Mouse (Mus musculus): Measurements from ENCODE around the gene Gm11627. TPM values are rescaled to one million over a fixed set of nuclear protein-coding genes. Genes with fewer than 3 reads are reported as not detected.

Gene Gm11627
- polyA plus RNA-seq, 1 experiment from 2014 or later: 8.2 TPM

GRCm38 (mm10) chr11:102595341-102595820 is 16.1 kb upstream of the Gm11627 start:
- no peak overlapping the region for H3K9ac ChIP-seq (replicated peaks)
- no peak for ATAC-seq (replicated peaks)
- H3K4me3 ChIP-seq: no peak overlapping the region
- 0 out of 2 replicates have a peak overlapping the region, but pooled peaks have one; percentile 20 for H3K27ac ChIP-seq (replicated peaks)
- no peak overlapping the region for H3K4me2 ChIP-seq (replicated peaks)
- WGBS: 6% methylated on average over 4 of the region's 4 CpGs
- H3K9me3 ChIP-seq: no peaks in the 10 kb centered on the region
- H3K36me3 ChIP-seq: no peaks in the 10 kb centered on the region
- no peaks in the 10 kb centered on the region for H3K27me3 ChIP-seq
- H3K4me1 ChIP-seq: peaks cover 12% of the 10 kb centered on the region

DNA sequence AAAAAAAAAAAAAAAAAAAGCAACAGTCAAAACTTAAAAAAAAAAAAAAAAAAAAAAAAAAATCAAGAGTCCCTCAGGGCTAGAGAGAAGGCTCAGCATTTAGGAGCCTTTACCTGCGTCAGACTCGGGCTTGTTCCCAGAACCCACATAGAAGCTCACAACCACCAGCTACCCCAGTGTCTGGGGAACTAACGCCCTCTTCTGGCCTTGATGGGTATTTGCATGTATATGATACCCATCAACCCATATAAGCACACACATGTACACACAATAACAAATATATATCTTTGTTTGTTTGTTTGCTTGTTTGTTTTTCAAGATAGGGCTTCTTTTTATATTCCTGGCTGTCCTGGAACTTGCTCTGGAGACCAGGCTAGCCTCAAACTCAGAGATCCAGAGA is 8.3 kb upstream of the Gm11627 start:
- Histone ChIP-seq H3K4me3 (no peak overlapping the region), H3K9ac (replicated peaks) (no peak overlapping the region), H3K4me2 (replicated peaks) (no peak overlapping the region), H3K9me3 (no peaks in the 10 kb centered on the region), H3K27me3 (no peaks in the 10 kb centered on the region), H3K27ac (replicated peaks) (no peak overlapping the region), H3K4me1 (peaks cover under 1% of the 10 kb centered on the region), H3K36me3 (no peaks in the 10 kb centered on the region)
- WGBS: 65% methylated on average over 3 of the region's 3 CpGs
- ATAC-seq (replicated peaks): no peak

- H3K4me2 ChIP-seq (replicated peaks): no peak overlapping the region
- no peak overlapping the region for H3K4me3 ChIP-seq
- no peaks in the 10 kb centered on the region for H3K27me3 ChIP-seq
- ATAC-seq (replicated peaks): no peak
- no peak overlapping the region for H3K9ac ChIP-seq (replicated peaks)
- peaks cover 10% of the 10 kb centered on the region for H3K4me1 ChIP-seq
- 90% methylated on average over 4 of the region's 4 CpGs for WGBS
- no peaks in the 10 kb centered on the region for H3K9me3 ChIP-seq
- no peaks in the 10 kb centered on the region for H3K36me3 ChIP-seq
- no peak overlapping the region for H3K27ac ChIP-seq (replicated peaks)
Observed at GRCm38 (mm10) chr11:102586445-102587130, 7.3 kb upstream of the Gm11627 start.

DNA sequence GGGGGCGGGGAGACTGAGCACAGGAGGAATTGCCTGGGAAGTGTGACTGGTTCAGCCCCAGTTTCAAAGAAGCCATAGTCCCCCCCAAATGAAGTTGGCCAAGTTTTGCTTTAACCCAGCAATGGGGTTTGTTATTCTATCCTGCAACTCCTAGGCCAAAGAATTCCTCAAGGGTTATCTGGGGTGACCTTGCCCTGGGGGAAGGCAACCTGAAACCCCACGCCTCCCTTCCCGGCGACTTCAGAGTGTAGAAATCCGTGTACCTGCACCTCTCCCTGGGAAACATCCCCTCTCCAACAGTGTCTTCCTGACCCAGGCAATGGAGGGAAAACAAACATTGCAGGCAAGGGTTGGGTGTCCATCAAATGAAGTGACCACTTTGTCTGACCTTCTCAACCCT is 3.5 kb upstream of the Gm11627 start:
- Histone ChIP-seq H3K9ac (replicated peaks) (no peak overlapping the region), H3K4me3 (no peak overlapping the region), H3K36me3 (no peaks in the 10 kb centered on the region), H3K27me3 (no peaks in the 10 kb centered on the region), H3K9me3 (no peaks in the 10 kb centered on the region), H3K4me2 (replicated peaks) (no peak overlapping the region), H3K27ac (replicated peaks) (peak overlapping the region; percentile 79; the same call in 1 of the 2 replicates), H3K4me1 (peaks cover 30% of the 10 kb centered on the region)
- no peak for ATAC-seq (replicated peaks)
- WGBS: 32% methylated on average over 5 of the region's 5 CpGs

GRCm38 (mm10) chr11:102582016-102582610 is 2.9 kb upstream of the Gm11627 start:
- Histone ChIP-seq H3K4me2 (replicated peaks) (no peak overlapping the region), H3K27me3 (no peaks in the 10 kb centered on the region), H3K4me1 (peaks cover 30% of the 10 kb centered on the region), H3K36me3 (no peaks in the 10 kb centered on the region), H3K4me3 (no peak overlapping the region), H3K9ac (replicated peaks) (no peak overlapping the region), H3K27ac (replicated peaks) (peak overlapping the region; percentile 79), H3K9me3 (no peaks in the 10 kb centered on the region)
- 20% methylated on average over 13 of the region's 13 CpGs for WGBS
- no peak for ATAC-seq (replicated peaks)

GRCm38 (mm10) chr11:102581281-102582015 is 2.2 kb upstream of the Gm11627 start:
- Histone ChIP-seq H3K27ac (replicated peaks) (peak overlapping the region; percentile 79), H3K9me3 (no peaks in the 10 kb centered on the region), H3K4me2 (replicated peaks) (no peak overlapping the region), H3K4me1 (peaks cover 30% of the 10 kb centered on the region), H3K9ac (replicated peaks) (no peak overlapping the region), H3K4me3 (no peak overlapping the region), H3K36me3 (no peaks in the 10 kb centered on the region), H3K27me3 (no peaks in the 10 kb centered on the region)
- ATAC-seq (replicated peaks): no peak
- WGBS: 9% methylated on average over 11 of the region's 11 CpGs

DNA sequence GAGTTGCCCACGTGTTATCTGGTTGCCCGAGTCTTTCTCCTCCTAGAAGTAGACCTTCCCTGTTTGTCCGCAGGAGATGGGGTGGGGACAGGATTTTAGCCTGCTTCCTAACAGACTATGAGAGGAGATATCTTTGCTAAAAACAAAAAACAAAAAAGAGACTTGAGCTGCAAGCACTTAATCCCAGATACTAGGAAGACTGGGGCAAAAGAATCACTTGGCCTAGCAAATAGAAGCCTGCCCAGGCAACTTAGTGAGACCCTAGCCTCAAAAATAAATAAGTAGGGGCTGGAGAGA is 721 bp upstream of the Gm11627 start:
- no peak overlapping the region for H3K4me2 ChIP-seq (replicated peaks)
- H3K27ac ChIP-seq (replicated peaks): peak overlapping the region; percentile 86
- no peaks in the 10 kb centered on the region for H3K36me3 ChIP-seq
- no peaks in the 10 kb centered on the region for H3K9me3 ChIP-seq
- no peaks in the 10 kb centered on the region for H3K27me3 ChIP-seq
- WGBS: 20% methylated on average over 3 of the region's 3 CpGs
- H3K4me1 ChIP-seq: peaks cover 30% of the 10 kb centered on the region
- no peak overlapping the region for H3K9ac ChIP-seq (replicated peaks)
- H3K4me3 ChIP-seq: no peak overlapping the region
- ATAC-seq (replicated peaks): no peak

- peak; percentile 13 for ATAC-seq (replicated peaks)
- H3K27ac ChIP-seq (replicated peaks): peak overlapping the region; percentile 86
- no peaks in the 10 kb centered on the region for H3K9me3 ChIP-seq
- H3K36me3 ChIP-seq: no peaks in the 10 kb centered on the region
- peaks cover 30% of the 10 kb centered on the region for H3K4me1 ChIP-seq
- H3K4me3 ChIP-seq: peak overlapping the region; percentile 24
- 6% methylated on average over 27 of the region's 27 CpGs for WGBS
- H3K4me2 ChIP-seq (replicated peaks): peak overlapping the region; percentile 37
- peak overlapping the region; percentile 32 for H3K9ac ChIP-seq (replicated peaks)
- no peaks in the 10 kb centered on the region for H3K27me3 ChIP-seq
Observed at GRCm38 (mm10) chr11:102578341-102579118, 731 bp downstream of the Gm11627 start.

GRCm38 (mm10) chr11:102576050-102576754 is 3.1 kb downstream of the Gm11627 start:
- Histone ChIP-seq H3K9ac (replicated peaks) (no peak overlapping the region), H3K4me3 (no peak overlapping the region), H3K4me2 (replicated peaks) (no peak overlapping the region), H3K27me3 (no peaks in the 10 kb centered on the region), H3K9me3 (no peaks in the 10 kb centered on the region), H3K27ac (replicated peaks) (no peak overlapping the region), H3K4me1 (peaks cover 20% of the 10 kb centered on the region), H3K36me3 (no peaks in the 10 kb centered on the region)
- 76% methylated on average over 13 of the region's 13 CpGs for WGBS
- ATAC-seq (replicated peaks): no peak

- no peaks in the 10 kb centered on the region for H3K9me3 ChIP-seq
- no peak overlapping the region for H3K27ac ChIP-seq (replicated peaks)
- peaks cover 18% of the 10 kb centered on the region for H3K4me1 ChIP-seq
- no peaks in the 10 kb centered on the region for H3K27me3 ChIP-seq
- H3K4me2 ChIP-seq (replicated peaks): no peak overlapping the region
- no peak overlapping the region for H3K9ac ChIP-seq (replicated peaks)
- 50% methylated on average over 1 of the region's 1 CpGs for WGBS
- no peak for ATAC-seq (replicated peaks)
- H3K36me3 ChIP-seq: no peaks in the 10 kb centered on the region
- H3K4me3 ChIP-seq: no peak overlapping the region
Observed at GRCm38 (mm10) chr11:102575034-102575433, 4.2 kb downstream of the Gm11627 start.

GRCm38 (mm10) chr11:102572866-102573663 is 6.2 kb downstream of the Gm11627 start:
- Histone ChIP-seq H3K27ac (replicated peaks) (no peak overlapping the region), H3K4me1 (peaks cover 3% of the 10 kb centered on the region; the same call in 1 of the 2 replicates), H3K9me3 (no peaks in the 10 kb centered on the region), H3K4me3 (peak overlapping the region; percentile 42), H3K36me3 (no peaks in the 10 kb centered on the region), H3K9ac (replicated peaks) (peak overlapping the region; percentile 50), H3K27me3 (no peaks in the 10 kb centered on the region), H3K4me2 (replicated peaks) (peak overlapping the region; percentile 80)
- ATAC-seq (replicated peaks): peak; percentile 74
- 2% methylated on average over 18 of the region's 18 CpGs for WGBS
